Mouse (Mus musculus): Measurements from ENCODE around the gene Olfr1444. TPM values are rescaled to one million over a fixed set of nuclear protein-coding genes. Genes with fewer than 3 reads are reported as not detected.
A peak's percentile ranks its signal among the peaks of the same experiment; 100 is the strongest.

Olfr1444 gene
- total RNA-seq (2021) = not detected
- long read RNA-seq, experiment 1 = 0 reads
- long read RNA-seq, experiment 2 = 0 reads

- no peak for DNase-seq (ENCODE audit: low spot score in 2 of 2)
Observed at GRCm38 (mm10) chr19:12856983-12857382, at the start of gene Olfr1444. Olfr1444 (plus strand) TSS chr19:12857283.

GRCm38 (mm10) chr19:12812644-12813364 lies 44.3 kb upstream of the Olfr1444 start:
- DNase-seq (ENCODE audit: low spot score in 2 of 2) = no peak

- DNase-seq (ENCODE audit: low spot score in 2 of 2) = no peak
Observed at GRCm38 (mm10) chr19:12813883-12814282, 43.2 kb upstream of the Olfr1444 start.

GRCm38 (mm10) chr19:12818507-12818906 lies 38.6 kb upstream of the Olfr1444 start:
- DNase-seq (ENCODE audit: low spot score in 2 of 2) = no peak

GRCm38 (mm10) chr19:12820383-12820782 lies 36.7 kb upstream of the Olfr1444 start:
- DNase-seq (ENCODE audit: low spot score in 2 of 2) = peak; percentile 36 to 47

- no peak for DNase-seq (ENCODE audit: low spot score in 2 of 2)
Observed at GRCm38 (mm10) chr19:12824549-12824948, 32.5 kb upstream of the Olfr1444 start.

GRCm38 (mm10) chr19:12830823-12831430 lies 26.2 kb upstream of the Olfr1444 start:
- DNase-seq (ENCODE audit: low spot score in 2 of 2) = no peak

- DNase-seq (ENCODE audit: low spot score in 2 of 2) = no peak
Observed at GRCm38 (mm10) chr19:12831559-12831958, 25.5 kb upstream of the Olfr1444 start.

- DNase-seq (ENCODE audit: low spot score in 2 of 2) = no peak
Observed at GRCm38 (mm10) chr19:12833625-12834024, 23.5 kb upstream of the Olfr1444 start.

GRCm38 (mm10) chr19:12838507-12838906 lies 18.6 kb upstream of the Olfr1444 start:
- no peak for DNase-seq (ENCODE audit: low spot score in 2 of 2)

- no peak for DNase-seq (ENCODE audit: low spot score in 2 of 2)
Observed at GRCm38 (mm10) chr19:12846382-12846781, 10.7 kb upstream of the Olfr1444 start, which contains the start of gene Gm5244. Gm5244 (plus strand) TSS chr19:12846682.

GRCm38 (mm10) chr19:12883555-12883954 lies 26.5 kb downstream of the Olfr1444 start, which contains the start of gene Olfr1445:
Olfr1445 (plus strand) TSS chr19:12883855.
- no peak for DNase-seq (ENCODE audit: low spot score in 2 of 2)

GRCm38 (mm10) chr19:12893424-12893823 lies 36.3 kb downstream of the Olfr1444 start, which contains the start of gene Olfr1446:
Olfr1446 (minus strand) TSS chr19:12893524.
- DNase-seq (ENCODE audit: low spot score in 2 of 2) = no peak

GRCm38 (mm10) chr19:12903643-12904042 lies 46.6 kb downstream of the Olfr1444 start, which contains the start of gene Olfr1447:
Olfr1447 (minus strand) TSS chr19:12903743.
- no peak for DNase-seq (ENCODE audit: low spot score in 2 of 2)

Other genes with a start within 250 kb of the Olfr1444 start
- not detected for gene Glyat, start 224.0 kb upstream of the Olfr1444 start, total RNA-seq (2021)
- gene Olfr1442, start 186.8 kb upstream of the Olfr1444 start, total RNA-seq (2021) = not detected
- not detected for gene Olfr1443, start 179.2 kb upstream of the Olfr1444 start, total RNA-seq (2021)
- not detected for gene Keg1, start 161.5 kb upstream of the Olfr1444 start, total RNA-seq (2021)
- gene Cntf, start 91.7 kb upstream of the Olfr1444 start, total RNA-seq (2021) = 1 to 10 TPM; 2.9 to 3.1 TPM
- gene Zfp91, start 61.2 kb upstream of the Olfr1444 start, total RNA-seq (2021) = 10 to 100 TPM; 88.4 to 89.6 TPM
- gene Lpxn, start 61.1 kb upstream of the Olfr1444 start, total RNA-seq (2021) = 1 to 10 TPM; 1.2 to 1.8 TPM
- gene Gm5244, start 10.6 kb upstream of the Olfr1444 start, total RNA-seq (2021) = not detected
- gene Olfr1445, start 26.6 kb downstream of the Olfr1444 start, total RNA-seq (2021) = not detected
- not detected for gene Olfr1446, start 36.2 kb downstream of the Olfr1444 start, total RNA-seq (2021)
- not detected for gene Olfr1447, start 46.5 kb downstream of the Olfr1444 start, total RNA-seq (2021)
- not detected for gene Olfr1448, start 67.1 kb downstream of the Olfr1444 start, total RNA-seq (2021)
- not detected for gene Olfr1449, start 73.6 kb downstream of the Olfr1444 start, total RNA-seq (2021)
- not detected for gene Olfr1450, start 93.0 kb downstream of the Olfr1444 start, total RNA-seq (2021)
- not detected for gene Olfr1451, start 137.7 kb downstream of the Olfr1444 start, total RNA-seq (2021)
- gene Olfr1453, start 171.0 kb downstream of the Olfr1444 start, total RNA-seq (2021) = not detected
- gene Olfr1454, start 203.3 kb downstream of the Olfr1444 start, total RNA-seq (2021) = not detected
- gene Olfr1457, start 240.6 kb downstream of the Olfr1444 start, total RNA-seq (2021) = not detected
- not detected for gene Olfr1458, start 249.5 kb downstream of the Olfr1444 start, total RNA-seq (2021)